Mouse (Mus musculus): ENCODE results near the gene Plxnd1.

The Plxnd1 gene

DNA sequence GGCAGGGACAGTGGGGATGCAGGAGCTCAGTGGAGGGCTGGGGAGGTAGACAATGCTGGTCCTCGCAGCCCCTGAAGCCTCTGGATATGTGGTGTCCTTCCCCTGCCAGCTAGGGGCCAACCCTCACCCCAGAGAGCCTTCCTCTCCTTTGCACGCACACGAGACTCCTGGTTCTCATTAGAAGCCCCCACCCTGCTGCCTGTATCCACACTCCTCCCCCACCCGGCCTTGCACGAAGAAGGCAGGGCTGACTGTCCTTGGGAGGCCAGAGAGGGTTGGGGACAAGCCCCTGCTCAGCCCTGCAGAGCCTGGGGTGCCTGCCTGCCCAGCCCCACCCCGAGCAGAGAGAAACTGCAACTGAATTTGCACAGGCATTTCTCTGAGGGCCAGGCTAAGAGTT, 37.1 kb downstream of the Plxnd1 start:
- no peak for DNase-seq (ENCODE audit: low spot score in 2 of 2)

DNA sequence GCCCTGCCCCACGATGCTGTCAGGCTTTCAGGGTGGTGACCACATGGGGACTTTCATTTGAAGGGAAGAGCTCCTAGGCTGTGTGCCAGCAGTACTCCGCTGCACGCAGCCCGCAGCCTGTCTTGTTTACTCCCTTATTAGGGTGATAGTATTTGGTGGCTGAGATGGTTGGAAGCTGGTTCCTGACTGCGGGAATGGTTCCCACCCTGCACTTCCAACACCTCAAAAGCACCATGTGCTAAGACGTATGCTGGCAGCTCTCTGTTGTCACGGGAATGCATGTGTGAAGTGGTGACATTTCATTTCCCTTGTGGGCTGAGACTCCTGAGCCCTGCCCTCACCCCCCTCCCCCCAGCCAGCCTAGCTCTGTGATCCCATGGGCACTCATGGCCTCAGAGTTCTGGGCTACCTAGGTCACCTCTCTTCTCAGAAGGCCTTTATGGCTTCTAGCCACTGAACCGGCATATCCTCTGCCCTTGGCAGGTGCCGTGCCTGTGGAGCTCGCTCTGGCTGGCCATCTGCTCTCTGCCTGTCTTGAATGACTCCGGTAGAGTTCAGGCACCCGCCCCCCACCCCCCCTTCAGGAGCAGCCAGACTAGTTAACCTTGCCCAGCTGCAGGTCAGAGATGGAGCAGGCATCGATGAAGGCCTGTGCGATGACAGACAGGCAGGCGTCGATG, 37.7 kb downstream of the Plxnd1 start:
- DNase-seq (ENCODE audit: low spot score in 2 of 2) = no peak

DNA sequence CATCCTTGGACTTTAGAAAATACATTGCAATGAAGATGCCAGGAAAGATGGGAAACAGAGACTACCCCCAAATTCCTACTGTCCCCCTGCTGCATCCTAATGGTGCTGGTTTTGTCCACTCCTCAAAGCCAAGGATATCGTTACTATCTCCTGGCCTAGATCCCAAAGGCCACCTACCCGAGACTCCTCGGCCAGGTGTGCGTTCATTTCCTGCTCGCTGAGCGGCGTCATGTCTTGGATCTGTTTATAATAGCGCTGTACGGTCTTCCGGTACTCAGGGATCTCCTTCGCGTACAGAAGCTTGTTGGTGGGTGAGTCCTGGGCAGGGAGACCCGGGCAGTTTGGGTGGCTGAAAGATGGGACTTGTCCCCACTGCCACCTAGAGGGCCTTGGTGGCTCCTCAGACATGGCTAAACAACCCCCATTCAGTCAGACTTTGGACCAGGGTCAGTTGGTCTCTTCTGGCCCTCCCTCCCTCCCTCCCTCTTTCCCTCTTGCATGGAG, 38.3 kb downstream of the Plxnd1 start:
- DNase-seq (ENCODE audit: low spot score in 2 of 2) = no peak

DNA sequence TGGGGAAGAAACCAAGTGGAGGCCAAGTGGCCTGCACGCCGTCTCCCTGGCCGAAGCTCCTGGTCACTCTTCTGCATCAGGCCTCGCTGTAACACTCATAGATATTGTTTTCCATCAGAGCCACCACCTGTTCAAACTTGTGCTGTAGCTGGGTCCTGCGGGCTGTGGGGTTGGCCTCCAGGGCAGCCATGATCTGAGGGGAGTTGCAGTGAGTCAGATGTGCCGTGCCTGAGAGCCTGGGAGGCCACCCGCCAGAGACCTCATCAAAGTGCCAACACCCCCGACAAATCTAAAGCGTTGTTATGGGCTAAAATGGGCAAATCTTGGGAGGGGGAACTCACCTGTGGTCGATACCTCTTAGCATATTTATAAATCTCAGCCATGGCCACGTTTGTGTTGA, 39.1 kb downstream of the Plxnd1 start:
- DNase-seq (ENCODE audit: low spot score in 2 of 2) = no peak

DNA sequence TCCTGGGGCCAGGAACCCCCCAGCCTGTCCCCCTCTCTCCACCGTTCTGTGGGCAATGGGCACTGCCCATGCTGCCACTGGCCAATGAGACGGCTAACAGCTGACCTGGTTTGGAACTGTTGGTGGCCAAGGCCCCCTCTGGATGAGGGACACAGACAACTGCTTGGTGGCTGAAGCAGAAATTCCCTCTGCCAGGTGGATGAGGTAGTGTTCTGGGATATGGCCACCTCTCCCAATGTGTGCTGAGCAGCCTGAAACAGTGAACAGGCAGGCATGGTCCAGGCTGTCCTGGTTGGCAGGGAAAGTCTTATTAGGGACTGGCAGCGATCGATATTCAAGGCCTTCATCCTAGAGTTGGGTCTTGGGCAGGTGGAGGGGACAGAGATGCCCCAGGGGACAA, 39.6 kb downstream of the Plxnd1 start:
- no peak for DNase-seq (ENCODE audit: low spot score in 2 of 2)

DNA sequence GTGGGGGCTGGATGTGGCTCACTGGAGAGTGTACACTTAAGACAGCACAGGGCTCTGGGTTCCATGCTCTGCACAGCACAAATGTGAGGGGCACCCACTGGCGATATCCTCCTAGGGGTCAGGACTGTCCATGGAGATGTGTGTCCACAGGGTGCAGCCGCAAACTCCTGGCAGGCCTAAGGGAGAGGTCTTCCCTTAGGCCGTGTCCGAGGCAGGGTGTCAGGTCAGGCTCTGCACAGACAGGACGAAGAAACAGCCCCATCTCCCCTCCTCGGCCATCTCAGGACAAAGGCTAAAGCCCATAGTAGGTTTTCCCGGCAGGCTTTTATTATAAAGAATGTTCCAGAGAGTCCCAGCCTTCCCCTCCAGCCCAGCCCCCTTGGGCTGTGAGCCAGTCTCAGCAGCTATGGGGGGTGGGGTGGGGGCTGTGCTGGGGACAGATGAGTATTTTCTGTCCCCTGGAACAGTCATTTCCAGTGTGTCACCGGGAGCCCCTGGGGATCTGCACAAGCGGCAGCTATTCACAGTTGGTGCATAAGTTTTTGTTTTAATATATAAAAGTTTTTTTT, 40.2 kb downstream of the Plxnd1 start:
- DNase-seq (ENCODE audit: low spot score in 2 of 2) = no peak

DNA sequence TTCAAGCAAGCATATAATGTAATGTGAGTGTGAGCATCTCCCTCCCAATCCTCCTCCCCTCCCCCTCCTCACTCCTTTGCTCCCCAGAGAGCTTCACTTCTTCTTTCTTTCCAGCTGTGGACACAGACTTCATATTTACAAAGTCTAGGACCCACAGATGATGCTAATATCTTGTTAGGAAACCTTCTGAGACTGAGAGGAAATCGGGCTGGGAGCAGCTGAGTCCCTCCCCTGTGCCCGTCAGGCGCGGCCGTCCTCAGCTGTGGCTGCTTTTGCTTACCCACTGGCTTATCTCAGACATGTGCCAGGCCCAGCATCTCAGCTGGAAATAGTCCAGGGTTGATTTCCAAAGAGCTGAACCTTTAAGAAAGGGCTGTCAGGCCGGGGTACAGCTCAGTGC, 48.4 kb downstream of the Plxnd1 start:
- DNase-seq (ENCODE audit: low spot score in 2 of 2) = no peak

DNA sequence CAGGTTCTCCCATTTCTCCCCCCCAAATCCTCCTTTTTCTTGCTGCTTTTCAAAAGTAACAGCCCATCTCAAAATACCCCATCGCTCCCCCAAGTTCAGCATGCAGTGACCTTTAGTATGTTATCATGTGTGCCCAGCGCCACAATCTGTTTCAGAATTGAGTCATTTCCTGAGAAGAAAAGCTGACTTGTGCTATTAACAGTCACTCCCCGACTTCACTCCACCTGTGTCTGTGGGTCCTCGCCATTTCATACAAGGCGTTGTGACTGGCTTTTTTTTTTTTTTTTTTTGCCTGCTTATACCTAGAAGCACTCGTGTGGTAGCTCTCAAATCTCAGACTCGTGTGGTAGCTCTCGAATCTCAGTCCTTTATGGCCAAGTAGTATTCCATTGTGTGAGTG, 49.2 kb downstream of the Plxnd1 start:
- no peak for DNase-seq (ENCODE audit: low spot score in 2 of 2)

DNA sequence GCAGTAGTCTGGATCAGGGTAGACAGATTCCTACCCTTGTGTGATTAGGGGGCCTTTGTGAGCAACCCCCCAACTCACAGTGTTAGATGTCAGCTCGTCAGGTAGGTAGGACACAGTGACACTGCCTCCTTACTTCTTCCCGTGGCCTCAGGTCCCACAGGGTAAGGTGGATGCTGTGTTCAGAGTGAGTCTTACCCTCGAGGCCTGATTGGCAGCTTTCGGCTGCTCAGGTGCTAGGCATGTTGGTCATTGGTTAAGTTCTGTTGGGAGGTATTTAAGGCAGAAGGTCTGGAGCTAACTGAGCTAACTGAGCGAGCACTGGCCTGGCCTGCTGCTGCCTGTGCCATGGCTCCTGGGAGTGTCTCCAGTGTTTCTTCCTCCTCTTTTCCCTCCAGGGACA, 50.2 kb downstream of the Plxnd1 start, which contains the start of gene H1foo:
H1foo (plus strand) TSS at position 301 of the 400 bp plus-strand sequence.
- DNase-seq (ENCODE audit: low spot score in 2 of 2) = no peak

DNA sequence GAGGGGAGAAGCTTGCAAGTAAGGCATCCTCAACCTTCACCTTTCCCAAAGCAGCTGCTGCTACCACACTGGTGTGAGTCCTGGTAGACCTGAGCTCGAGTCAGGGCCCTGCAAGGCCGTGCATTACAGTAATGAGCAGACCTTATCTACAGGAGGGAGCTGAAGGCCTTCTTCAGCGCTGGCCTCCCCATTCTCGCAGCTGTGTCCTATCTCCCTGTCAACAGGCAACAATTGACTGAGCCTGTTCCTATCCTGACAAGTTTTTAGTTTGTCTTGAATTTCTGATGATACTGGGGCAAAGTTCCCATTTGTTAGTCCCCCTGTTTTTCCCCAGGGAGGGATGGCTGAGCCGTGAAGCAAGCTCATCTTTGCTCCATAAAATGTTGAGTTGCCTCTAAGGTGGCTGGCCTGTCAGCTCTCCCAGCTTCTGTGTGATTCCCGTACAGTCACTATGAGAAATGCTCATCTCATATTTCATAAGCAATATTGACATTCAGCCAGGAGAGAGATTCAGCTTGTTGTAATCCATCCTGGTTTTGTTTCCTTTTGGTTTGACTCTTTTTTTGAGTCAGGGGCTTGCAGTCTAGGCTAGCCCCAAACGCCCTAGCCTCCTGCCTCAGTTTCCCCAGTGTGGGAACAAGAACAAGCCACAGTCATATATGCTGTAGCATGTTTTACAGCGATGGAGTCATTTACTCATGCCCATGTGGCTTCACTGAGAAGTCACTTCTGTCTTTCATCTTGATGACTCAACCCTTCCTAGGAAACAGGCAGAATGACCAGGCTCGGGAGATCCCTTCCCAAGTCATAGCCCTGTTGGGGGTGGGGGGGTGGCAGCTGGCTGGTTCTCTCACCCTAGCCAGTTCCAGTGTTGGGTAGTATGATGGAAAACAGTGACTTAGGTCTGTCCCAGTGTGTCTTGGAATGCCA, 51.0 kb downstream of the Plxnd1 start:
- no peak for DNase-seq (ENCODE audit: low spot score in 2 of 2)

DNA sequence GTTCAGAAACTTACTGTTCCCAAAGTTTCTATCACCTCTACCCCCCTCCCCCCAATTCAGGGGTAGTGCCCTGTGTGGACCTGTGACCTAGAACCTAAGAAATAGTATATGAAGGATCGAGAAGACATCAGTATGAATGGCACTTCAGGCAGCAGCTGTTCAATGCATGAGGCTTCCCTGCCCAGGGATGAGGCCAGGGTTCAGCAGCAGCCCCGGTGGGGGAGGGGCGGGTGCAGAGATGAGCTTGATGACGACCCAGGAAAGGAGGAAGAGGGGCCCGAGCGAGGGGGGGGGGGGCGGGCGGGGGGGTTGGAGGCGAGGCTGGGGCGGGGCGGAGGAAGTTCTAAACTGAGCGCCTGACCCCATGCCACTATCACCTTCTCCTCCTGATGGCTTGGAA, 53.7 kb downstream of the Plxnd1 start:
- no peak for DNase-seq (ENCODE audit: low spot score in 2 of 2)

DNA sequence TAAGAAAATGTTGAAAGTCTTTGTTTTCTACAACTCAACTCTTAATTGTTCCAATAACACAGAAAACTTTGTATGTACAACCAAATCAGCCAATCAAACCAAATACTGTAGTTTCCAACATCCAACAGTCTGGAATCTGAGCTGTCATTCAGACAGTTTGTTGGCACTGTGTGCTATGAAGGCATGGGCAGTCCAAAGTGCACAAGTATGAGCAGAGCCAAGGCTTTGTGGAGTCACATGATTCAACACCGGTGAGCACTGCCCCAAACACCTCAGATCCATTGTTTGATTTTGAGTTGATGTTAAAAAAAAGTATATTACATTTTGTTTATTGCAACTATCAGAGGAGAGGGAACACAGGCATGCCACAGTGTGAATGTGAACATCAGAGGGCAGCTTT, 54.2 kb downstream of the Plxnd1 start:
- DNase-seq (ENCODE audit: low spot score in 2 of 2) = no peak

DNA sequence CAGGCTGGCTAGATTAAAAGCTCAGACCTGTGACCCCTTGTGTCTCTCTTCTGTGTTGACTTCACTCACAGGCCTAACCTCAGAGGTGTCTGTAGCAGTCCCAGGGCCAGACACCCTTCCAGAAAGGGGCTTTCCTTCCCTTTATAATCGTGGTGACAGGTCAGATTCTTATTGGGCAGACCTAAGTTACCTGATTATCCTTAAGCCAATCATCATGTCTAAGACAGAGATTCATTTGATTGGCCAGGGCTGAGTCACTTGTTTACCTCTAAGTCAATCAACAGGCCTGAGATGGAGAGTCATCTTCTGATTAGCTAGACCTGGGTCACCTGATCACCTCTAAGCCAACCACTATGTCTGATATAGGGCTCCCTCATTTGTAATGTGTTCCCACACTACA, 56.0 kb downstream of the Plxnd1 start:
- no peak for DNase-seq (ENCODE audit: low spot score in 2 of 2)

DNA sequence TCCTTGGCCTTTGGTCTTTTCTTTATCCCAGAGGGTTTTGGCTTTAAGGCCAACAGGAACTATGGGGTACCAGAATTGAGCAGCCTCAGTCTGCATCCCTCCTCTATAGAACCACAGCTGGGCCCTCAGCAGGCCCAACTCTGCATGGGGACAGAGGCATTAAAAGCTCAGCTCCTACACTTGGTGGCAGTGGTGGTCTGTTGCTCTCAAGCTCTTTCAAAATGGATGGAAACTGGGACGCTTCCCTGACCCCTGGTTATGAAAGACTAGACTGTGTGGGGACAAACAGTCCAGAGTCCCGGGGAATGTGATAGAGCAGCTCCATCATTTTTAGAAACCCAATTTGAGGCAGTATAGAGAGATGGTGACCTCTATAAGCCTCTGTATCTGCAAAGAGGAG, 56.8 kb downstream of the Plxnd1 start:
- no peak for DNase-seq (ENCODE audit: low spot score in 2 of 2)

DNA sequence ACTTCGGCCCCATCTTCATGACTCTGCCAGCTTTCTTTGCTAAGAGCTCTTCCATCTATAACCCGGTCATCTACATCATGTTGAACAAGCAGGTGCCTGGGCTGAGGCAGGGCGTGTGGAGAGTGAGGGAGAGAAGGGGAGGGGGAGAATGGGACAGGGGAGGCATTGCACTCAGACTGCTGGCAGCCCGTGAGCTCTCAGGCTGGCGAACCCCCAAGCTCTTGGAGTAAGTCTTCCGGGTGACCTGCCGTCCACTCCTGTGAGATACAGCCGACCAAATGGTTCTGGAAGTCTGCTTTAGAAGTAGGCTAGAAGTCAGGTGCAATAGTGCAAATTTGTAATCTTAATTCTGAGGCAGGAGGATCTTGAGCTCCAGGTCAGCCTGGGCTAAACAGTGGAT, 59.3 kb downstream of the Plxnd1 start:
- no peak for DNase-seq (ENCODE audit: low spot score in 2 of 2)

DNA sequence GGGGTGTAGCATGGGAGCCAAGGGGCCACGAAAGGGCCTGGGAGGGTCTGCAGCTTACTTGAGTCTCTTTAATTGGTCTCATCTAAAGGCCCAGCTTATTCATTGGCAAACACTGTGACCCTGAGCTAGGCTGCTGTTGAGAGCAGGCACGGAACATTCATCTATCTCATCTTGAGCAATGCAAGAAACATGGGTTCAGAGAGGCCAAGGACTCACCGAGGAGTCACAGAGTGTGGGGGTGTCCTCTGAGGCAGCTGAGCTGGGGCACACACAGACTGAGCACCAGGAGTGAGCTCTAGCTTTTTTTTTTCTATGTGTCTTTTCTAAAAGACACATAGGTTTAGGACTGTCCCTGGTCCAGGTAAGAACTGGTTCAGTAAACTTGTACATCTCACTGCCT, 62.4 kb downstream of the Plxnd1 start:
- no peak for DNase-seq (ENCODE audit: low spot score in 2 of 2)

DNA sequence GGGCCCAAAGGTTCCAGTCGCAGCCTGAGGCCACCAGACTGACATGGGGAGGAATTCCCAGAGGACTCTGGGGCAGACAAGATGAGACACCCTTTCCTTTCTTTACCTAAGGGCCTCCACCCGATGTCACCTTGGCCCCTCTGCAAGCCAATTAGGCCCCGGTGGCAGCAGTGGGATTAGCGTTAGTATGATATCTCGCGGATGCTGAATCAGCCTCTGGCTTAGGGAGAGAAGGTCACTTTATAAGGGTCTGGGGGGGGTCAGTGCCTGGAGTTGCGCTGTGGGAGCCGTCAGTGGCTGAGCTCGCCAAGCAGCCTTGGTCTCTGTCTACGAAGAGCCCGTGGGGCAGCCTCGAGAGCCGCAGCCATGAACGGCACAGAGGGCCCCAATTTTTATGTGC, 63.2 kb downstream of the Plxnd1 start, which contains the start of gene Rho:
Rho (plus strand) TSS at position 110 of the 400 bp plus-strand sequence.
- no peak for DNase-seq (ENCODE audit: low spot score in 2 of 2)

DNA sequence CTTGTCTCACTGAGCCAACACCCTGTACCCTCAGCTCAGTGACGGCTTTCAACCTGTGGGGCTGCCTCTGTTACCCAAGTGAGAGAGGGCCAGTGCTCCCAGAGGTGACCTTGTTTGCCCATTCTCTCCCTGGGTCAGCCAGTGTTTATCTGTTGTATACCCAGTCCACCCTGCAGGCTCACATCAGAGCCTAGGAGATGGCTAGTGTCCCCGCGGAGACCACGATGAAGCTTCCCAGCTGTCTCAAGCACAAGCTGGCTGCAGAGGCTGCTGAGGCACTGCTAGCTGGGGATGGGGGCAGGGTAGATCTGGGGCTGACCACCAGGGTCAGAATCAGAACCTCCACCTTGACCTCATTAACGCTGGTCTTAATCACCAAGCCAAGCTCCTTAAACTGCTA, 64.8 kb downstream of the Plxnd1 start:
- no peak for DNase-seq (ENCODE audit: low spot score in 2 of 2)

DNA sequence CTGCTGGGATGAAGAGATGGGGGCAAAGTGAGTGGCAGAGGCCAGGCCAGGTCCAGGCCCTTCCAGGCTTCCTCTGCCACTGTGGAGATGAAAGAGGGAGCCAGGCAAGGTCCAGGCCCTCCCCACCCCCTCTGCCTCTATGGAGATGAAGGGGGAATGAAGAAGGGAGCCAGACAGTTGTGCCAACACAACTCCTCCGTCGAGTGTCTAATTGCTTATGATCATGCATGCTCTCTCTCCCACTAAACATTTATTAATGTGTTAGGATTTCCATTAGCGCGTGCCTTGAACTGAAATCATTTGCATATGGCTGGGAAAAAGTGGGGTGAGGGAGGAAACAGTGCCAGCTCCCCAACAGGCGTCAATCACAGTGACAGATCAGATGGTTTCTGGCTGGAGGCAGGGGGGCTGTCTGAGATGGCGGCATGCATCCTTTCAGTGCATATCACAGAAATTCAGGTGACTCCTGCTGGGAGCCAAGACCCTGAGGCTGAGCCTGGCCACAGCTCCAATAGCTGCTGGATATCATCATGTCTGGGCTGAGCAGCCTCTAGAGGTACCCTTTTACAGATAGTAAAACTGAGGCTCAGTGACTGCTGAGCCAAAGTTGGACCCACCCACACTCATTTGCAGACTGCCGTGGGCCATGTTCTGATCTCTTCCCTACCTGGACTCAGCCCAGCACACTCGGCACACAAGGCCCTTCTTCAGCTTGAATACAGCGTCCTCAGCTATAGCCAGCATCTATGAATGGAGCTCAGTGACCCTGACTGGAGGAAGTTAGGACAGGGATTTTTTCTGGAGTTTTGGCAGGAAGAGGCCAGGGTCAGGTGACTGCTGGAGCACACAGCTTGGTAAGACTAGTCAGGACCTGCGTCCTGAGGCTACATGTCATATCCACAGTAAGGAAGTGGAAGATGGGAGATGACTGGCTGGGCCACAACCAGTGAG, 67.2 kb downstream of the Plxnd1 start:
- no peak for DNase-seq (ENCODE audit: low spot score in 2 of 2)

DNA sequence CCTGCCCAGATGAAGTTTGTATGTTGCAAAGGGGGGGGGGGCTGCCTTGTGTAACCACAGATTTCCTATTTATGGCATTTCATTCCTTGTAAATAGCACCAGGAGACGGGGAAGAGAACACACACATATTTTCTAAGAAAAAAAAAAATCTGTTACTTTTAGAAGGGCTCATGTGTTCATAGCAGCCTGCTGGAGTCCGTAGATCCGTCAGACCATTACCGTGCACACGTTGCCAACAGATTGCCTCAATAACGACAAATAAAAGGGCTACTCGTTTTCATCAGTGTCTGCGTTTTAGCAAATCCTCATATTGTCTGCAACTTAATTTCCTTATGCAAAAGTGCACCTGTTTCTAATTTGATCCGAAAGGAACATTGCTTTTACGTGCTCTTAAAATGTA, 68.4 kb downstream of the Plxnd1 start:
- no peak for DNase-seq (ENCODE audit: low spot score in 2 of 2)

DNA sequence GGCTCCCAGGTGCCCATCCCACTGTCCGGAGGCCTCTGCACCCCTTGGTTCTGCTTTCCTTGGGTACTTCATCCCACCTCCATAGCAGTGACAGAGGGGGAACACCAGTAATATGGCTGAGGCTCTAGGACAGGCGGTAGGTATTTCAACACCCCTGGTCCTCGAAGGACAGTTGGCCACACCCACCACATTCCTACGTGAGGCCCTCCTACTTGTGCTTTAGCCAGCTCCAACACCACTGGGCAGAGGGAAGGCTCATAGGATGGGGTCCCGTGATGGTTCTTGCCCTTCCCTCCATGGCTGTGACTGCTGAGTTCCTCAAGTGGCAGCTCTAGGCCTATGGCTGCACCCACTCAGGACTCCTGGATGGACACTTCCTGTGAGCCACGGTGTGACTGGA, 70.0 kb downstream of the Plxnd1 start:
- no peak for DNase-seq (ENCODE audit: low spot score in 2 of 2)
